Mouse (Mus musculus): ENCODE results near the gene Gm8773. TPM values are rescaled to one million over a fixed set of nuclear protein-coding genes. Genes with fewer than 3 reads are reported as not detected.
A peak's percentile ranks its signal among the peaks of the same experiment; 100 is the strongest.

Gene Gm8773
- 3.5 and 4.7 TPM in 2 replicates for polyA plus RNA-seq (2014; fragmentation: Nextera tagmentation; extraction: Ambion mirVana)

DNA sequence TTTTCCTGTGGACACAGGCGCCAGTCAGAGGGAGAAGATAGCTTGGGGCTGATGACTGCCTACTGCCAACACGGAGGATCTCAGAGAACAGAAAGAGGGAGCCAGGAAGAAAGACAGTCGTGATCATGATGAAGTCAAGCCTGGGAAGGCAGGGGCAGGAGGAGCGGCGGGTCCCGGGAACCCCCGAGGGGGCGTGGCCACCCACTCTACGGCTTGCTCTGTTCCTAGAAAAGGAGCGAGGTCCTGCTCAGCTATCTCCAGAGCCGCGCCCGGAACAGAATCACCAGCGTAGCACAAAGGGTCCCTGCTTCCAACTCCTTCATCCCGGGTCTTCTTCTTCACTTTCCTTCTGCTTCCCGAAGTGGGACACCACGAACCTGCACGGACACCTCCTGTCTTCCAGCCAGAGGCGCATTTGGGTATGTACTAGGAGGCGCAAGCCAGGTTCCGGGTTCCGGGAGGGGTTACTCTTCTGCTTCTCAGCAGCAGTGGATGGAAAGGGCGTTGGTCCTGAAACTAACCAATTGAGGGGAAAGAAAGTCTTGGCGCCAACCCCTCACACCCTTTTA lies at the start of gene Gm8773:
Gene Gm8773 (plus strand): TSS at position 51 of the 569 bp plus-strand sequence.
- DNase-seq (ENCODE audit: low spot score) (peak; percentile 75), ATAC-seq (replicated peaks; ENCODE audit: low FRiP score) (peak; percentile 91)
- Histone ChIP-seq H3K9me3 (ENCODE audit: control insufficient read depth, low read length) (no peaks in the 10 kb centered on the region), H3K27ac (ENCODE audit: low read depth, low read length) (no peak within 1 kb of the TSS), H3K4me3 (ENCODE audit: low read depth, low read length) (peak within 1 kb of the TSS; percentile 42), H3K4me1 (replicated peaks; ENCODE audit: control insufficient read depth, insufficient read depth, low read length) (no peaks in the 10 kb centered on the region), H3K27me3 (ENCODE audit: control insufficient read depth, insufficient read depth, low read length) (peaks cover 3% of the 10 kb centered on the region; the same call in 1 of the 2 replicates), H3K4me2 (ENCODE audit: low read depth, low read length, severe bottlenecking) (peak within 1 kb of the TSS; percentile 67), H3K36me3 (ENCODE audit: control insufficient read depth, insufficient read depth, low read length) (no peaks in the 10 kb centered on the region), H3K9ac (ENCODE audit: low read length) (peak within 1 kb of the TSS; percentile 47)
- 2% methylated on average over 24 of the region's 24 CpGs for WGBS

DNA sequence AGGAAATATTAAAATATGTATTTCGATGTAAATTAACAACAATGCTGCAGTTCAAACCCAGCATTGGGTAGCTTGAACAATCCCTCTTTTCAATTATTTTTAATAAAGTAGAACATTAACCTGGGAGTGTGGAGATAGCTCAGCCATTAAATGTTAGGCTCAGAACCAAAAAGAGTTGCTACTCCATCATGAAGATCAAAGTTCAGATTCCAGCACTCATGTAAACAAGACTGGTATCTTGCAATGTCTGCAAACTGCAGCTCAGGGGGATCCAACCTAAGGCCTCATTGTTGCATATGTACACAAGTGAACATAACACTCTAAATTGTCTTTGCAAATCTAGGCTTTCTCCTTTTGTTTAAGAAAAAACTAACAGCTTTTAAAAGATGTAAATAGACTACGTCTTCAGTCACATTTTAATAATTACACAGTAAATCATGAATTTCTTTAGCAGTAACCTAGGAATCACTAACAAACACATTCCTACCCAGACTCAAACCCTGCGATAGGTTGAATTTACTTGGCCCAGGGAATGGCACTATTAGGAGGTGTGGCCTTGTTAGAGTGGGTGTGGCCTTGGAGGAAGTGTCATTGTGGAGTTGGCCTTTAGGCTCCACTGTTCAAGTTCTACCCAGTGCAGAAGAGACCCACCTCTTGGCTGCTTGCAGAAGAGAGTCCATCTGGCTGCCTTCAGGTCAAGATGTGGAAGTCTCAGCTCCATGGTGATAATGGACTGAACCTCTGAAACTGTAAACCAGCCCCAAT lies 39.8 kb upstream of the Gm8773 start:
- Histone ChIP-seq H3K27ac (ENCODE audit: low read depth, low read length) (no peak overlapping the region), H3K36me3 (ENCODE audit: control insufficient read depth, insufficient read depth, low read length) (peaks cover 5% of the 10 kb centered on the region; the same call in 1 of the 2 replicates), H3K9me3 (ENCODE audit: control insufficient read depth, low read length) (no peaks in the 10 kb centered on the region), H3K9ac (ENCODE audit: low read length) (no peak overlapping the region), H3K4me3 (ENCODE audit: low read depth, low read length) (no peak overlapping the region), H3K4me2 (ENCODE audit: low read depth, low read length, severe bottlenecking) (no peak overlapping the region), H3K4me1 (replicated peaks; ENCODE audit: control insufficient read depth, insufficient read depth, low read length) (no peaks in the 10 kb centered on the region), H3K27me3 (ENCODE audit: control insufficient read depth, insufficient read depth, low read length) (no peaks in the 10 kb centered on the region)
- ATAC-seq (replicated peaks; ENCODE audit: low FRiP score) (no peak), DNase-seq (ENCODE audit: low spot score) (no peak)
- WGBS: 95% methylated on average over 3 of the region's 3 CpGs

DNA sequence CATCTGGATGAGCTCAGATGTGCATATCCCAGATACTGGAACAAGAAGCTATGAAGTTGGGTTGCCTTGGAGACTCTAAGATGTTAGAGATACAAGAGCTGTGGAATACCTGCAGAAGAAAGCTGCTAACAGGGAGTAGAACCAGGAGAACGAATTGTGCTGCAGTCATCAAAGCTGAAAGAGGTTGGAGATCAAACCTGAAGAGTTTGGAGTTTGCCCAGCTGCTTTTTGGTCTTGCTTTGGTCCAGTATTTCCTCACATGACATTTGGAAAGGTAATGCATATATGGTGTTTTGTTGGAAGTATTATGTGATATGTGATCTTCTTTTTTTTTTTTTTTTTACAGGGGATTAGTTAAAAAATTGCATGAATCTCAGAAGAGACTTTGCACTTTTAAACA lies 37.5 kb upstream of the Gm8773 start:
- 88% methylated on average over 1 of the region's 1 CpGs for WGBS

DNA sequence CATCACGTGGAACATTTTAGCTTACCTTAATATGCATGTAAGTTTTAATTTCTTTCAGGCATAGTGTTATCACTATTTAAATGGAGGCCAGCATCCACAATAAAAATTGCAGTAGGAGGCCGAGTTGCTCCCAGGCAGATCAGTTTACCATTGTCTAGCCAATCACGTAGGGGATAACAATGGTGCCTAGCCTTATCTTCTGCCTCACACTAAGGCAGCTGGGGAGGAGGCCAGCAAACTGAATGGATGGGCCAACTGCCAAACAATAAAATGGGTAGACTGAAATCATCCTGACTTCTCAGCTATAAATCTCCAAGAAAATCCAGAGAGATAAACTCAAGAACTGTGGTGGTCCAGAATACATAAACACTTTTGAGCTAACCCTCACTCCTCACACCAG lies 33.8 kb upstream of the Gm8773 start:
- H3K9ac ChIP-seq (ENCODE audit: low read length): no peak overlapping the region
- H3K27me3 ChIP-seq (ENCODE audit: control insufficient read depth, insufficient read depth, low read length): no peaks in the 10 kb centered on the region
- H3K36me3 ChIP-seq (ENCODE audit: control insufficient read depth, insufficient read depth, low read length): peaks cover 5% of the 10 kb centered on the region; the same call in 1 of the 2 replicates
- no peak for DNase-seq (ENCODE audit: low spot score)
- ATAC-seq (replicated peaks; ENCODE audit: low FRiP score): no peak
- H3K4me2 ChIP-seq (ENCODE audit: low read depth, low read length, severe bottlenecking): no peak overlapping the region
- no peak overlapping the region for H3K4me3 ChIP-seq (ENCODE audit: low read depth, low read length)
- no peaks in the 10 kb centered on the region for H3K4me1 ChIP-seq (replicated peaks; ENCODE audit: control insufficient read depth, insufficient read depth, low read length)
- H3K27ac ChIP-seq (ENCODE audit: low read depth, low read length): no peak overlapping the region
- H3K9me3 ChIP-seq (ENCODE audit: control insufficient read depth, low read length): no peaks in the 10 kb centered on the region
- WGBS: 73% methylated on average over 3 of the region's 3 CpGs

More for the DNA sequence above, 37.5 kb upstream of the Gm8773 start:
- Histone ChIP-seq H3K4me1 (replicated peaks; ENCODE audit: control insufficient read depth, insufficient read depth, low read length) (no peaks in the 10 kb centered on the region), H3K27me3 (ENCODE audit: control insufficient read depth, insufficient read depth, low read length) (no peaks in the 10 kb centered on the region), H3K4me3 (ENCODE audit: low read depth, low read length) (no peak overlapping the region), H3K9me3 (ENCODE audit: control insufficient read depth, low read length) (no peaks in the 10 kb centered on the region), H3K9ac (ENCODE audit: low read length) (no peak overlapping the region), H3K4me2 (ENCODE audit: low read depth, low read length, severe bottlenecking) (no peak overlapping the region), H3K36me3 (ENCODE audit: control insufficient read depth, insufficient read depth, low read length) (peaks cover 5% of the 10 kb centered on the region; the same call in 1 of the 2 replicates), H3K27ac (ENCODE audit: low read depth, low read length) (no peak overlapping the region)
- no peak for DNase-seq (ENCODE audit: low spot score)
- no peak for ATAC-seq (replicated peaks; ENCODE audit: low FRiP score)

DNA sequence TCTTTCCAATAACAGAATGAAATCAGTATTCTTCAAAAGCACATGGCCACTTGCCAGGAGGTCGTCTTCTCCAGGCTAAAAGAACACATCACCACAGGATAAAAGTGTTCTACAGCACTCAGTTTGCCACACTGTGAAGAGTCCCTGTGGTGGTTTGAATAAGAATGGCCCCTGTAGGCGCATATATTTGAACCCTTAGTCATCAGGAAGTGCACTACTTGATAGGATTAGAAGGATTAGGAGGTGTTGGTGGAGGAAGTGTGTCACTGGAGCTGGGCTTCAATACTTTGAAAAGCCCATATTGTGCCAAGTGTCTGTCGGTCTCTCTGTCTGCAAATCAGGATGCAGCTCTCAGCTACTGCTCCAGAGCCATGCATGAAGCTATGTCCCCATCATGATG lies 33.2 kb upstream of the Gm8773 start:
- WGBS: 56% methylated on average over 3 of the region's 3 CpGs
- Histone ChIP-seq H3K4me2 (ENCODE audit: low read depth, low read length, severe bottlenecking) (no peak overlapping the region), H3K27ac (ENCODE audit: low read depth, low read length) (no peak overlapping the region), H3K9me3 (ENCODE audit: control insufficient read depth, low read length) (no peaks in the 10 kb centered on the region), H3K27me3 (ENCODE audit: control insufficient read depth, insufficient read depth, low read length) (no peaks in the 10 kb centered on the region), H3K9ac (ENCODE audit: low read length) (no peak overlapping the region), H3K4me3 (ENCODE audit: low read depth, low read length) (no peak overlapping the region), H3K4me1 (replicated peaks; ENCODE audit: control insufficient read depth, insufficient read depth, low read length) (no peaks in the 10 kb centered on the region), H3K36me3 (ENCODE audit: control insufficient read depth, insufficient read depth, low read length) (peaks cover 5% of the 10 kb centered on the region; the same call in 1 of the 2 replicates)
- DNase-seq (ENCODE audit: low spot score) (no peak), ATAC-seq (replicated peaks; ENCODE audit: low FRiP score) (no peak)

DNA sequence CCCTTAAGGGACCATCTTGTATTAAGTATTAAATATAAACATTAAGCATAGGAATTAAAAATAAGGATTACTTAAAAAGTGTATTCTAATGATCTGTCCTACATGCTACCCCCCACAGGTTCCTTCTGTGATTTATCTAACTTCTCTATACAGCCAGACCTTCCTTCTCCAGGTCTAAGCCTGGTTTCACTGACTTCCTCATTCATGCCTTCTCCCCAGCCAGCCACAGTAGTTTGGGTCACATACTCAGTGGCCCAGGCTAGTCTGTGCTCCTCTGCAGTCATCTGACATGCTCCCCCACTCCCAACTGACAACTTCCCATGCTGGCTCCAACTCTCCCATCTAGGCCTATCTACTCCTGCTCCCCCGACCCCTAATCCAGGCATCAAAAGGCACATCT lies 22.5 kb upstream of the Gm8773 start:
- Histone ChIP-seq H3K4me3 (ENCODE audit: low read depth, low read length) (no peak overlapping the region), H3K4me2 (ENCODE audit: low read depth, low read length, severe bottlenecking) (no peak overlapping the region), H3K4me1 (replicated peaks; ENCODE audit: control insufficient read depth, insufficient read depth, low read length) (no peaks in the 10 kb centered on the region), H3K27me3 (ENCODE audit: control insufficient read depth, insufficient read depth, low read length) (no peaks in the 10 kb centered on the region), H3K9me3 (ENCODE audit: control insufficient read depth, low read length) (no peaks in the 10 kb centered on the region), H3K9ac (ENCODE audit: low read length) (no peak overlapping the region), H3K36me3 (ENCODE audit: control insufficient read depth, insufficient read depth, low read length) (peaks cover 9% of the 10 kb centered on the region; the same call in 1 of the 2 replicates), H3K27ac (ENCODE audit: low read depth, low read length) (no peak overlapping the region)
- WGBS: 95% methylated on average over 1 of the region's 1 CpGs
- ATAC-seq (replicated peaks; ENCODE audit: low FRiP score): no peak
- DNase-seq (ENCODE audit: low spot score): no peak

DNA sequence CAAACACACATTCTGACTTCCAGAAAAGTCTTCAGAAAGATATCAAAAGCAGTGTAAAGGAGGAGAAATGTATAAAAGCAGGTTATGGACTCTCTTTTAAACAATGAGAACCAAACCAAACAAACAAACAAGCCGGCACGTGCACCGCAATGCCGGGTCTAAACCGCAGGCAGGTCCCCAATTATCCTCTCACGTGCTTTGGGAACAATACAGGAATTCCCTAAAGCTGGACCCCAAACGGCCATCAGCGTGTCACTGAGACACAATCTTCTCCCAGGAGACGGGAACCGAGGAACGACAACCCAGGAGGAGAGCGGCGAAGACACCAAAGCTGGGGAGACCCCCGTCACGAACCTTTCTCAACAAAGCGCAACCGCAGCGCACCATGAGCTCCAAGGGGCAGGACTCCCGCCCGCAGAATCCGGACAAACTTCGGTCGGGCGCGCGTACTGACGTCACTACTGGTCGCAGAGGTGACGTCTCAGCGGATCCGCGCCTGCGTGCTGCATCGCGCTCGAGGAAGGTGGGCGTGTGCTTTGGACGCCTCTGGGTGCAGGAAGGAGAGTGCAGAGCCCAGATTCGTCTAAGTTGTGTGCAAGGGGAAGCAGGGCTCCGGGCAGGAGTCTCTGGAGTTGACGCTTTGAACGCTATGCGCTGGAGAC lies 14.4 kb upstream of the Gm8773 start, which contains the start of gene Gtpbp10:
Gene Gtpbp10 (minus strand): TSS at position 460 of the 662 bp plus-strand sequence.
- peak within 1 kb of the TSS; percentile 50 for H3K4me3 ChIP-seq (ENCODE audit: low read depth, low read length)
- H3K36me3 ChIP-seq (ENCODE audit: control insufficient read depth, insufficient read depth, low read length): peaks cover 5% of the 10 kb centered on the region; the same call in 1 of the 2 replicates
- H3K9me3 ChIP-seq (ENCODE audit: control insufficient read depth, low read length): no peaks in the 10 kb centered on the region
- peak within 1 kb of the TSS; percentile 51 for H3K4me2 ChIP-seq (ENCODE audit: low read depth, low read length, severe bottlenecking)
- DNase-seq (ENCODE audit: low spot score): peak; percentile 96
- ATAC-seq (replicated peaks; ENCODE audit: low FRiP score): peak; percentile 99
- no peaks in the 10 kb centered on the region for H3K27me3 ChIP-seq (ENCODE audit: control insufficient read depth, insufficient read depth, low read length)
- under 1% methylated on average over 43 of the region's 43 CpGs for WGBS
- H3K27ac ChIP-seq (ENCODE audit: low read depth, low read length): peak within 1 kb of the TSS; percentile 50; the same call in 1 of the 2 replicates
- H3K9ac ChIP-seq (ENCODE audit: low read length): peak within 1 kb of the TSS; percentile 78
- H3K4me1 ChIP-seq (replicated peaks; ENCODE audit: control insufficient read depth, insufficient read depth, low read length): peaks cover 3% of the 10 kb centered on the region; the same call in 1 of the 2 replicates

DNA sequence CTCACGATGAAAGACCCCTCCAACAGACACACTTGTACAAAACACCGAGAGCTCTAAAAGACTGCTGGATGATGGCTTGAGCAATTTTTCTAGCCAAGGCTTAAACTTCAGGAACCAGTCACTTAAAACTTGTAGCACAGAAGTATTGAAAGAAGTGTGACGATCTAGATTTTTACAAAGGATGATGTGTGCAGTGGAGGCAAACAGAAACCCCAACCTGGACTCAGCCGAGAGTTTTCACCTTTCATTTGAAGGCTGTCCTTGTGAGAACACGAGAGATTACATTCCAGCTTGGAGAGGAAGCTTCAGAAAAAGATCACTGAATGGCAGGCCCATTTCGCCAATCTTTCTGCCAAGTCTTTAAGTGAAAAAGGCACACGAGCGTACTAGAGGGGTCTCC lies 13.8 kb upstream of the Gm8773 start:
- Histone ChIP-seq H3K9me3 (ENCODE audit: control insufficient read depth, low read length) (no peaks in the 10 kb centered on the region), H3K36me3 (ENCODE audit: control insufficient read depth, insufficient read depth, low read length) (peaks cover under 1% of the 10 kb centered on the region; the same call in 1 of the 2 replicates), H3K4me1 (replicated peaks; ENCODE audit: control insufficient read depth, insufficient read depth, low read length) (peaks cover 3% of the 10 kb centered on the region; the same call in 1 of the 2 replicates), H3K27ac (ENCODE audit: low read depth, low read length) (no peak overlapping the region), H3K27me3 (ENCODE audit: control insufficient read depth, insufficient read depth, low read length) (no peaks in the 10 kb centered on the region), H3K9ac (ENCODE audit: low read length) (peak overlapping the region; percentile 78), H3K4me3 (ENCODE audit: low read depth, low read length) (peak overlapping the region; percentile 50), H3K4me2 (ENCODE audit: low read depth, low read length, severe bottlenecking) (peak overlapping the region; percentile 51)
- 42% methylated on average over 8 of the region's 8 CpGs for WGBS
- DNase-seq (ENCODE audit: low spot score) (no peak), ATAC-seq (replicated peaks; ENCODE audit: low FRiP score) (no peak)
